Mouse (Mus musculus): ENCODE results near the gene Itih3. TPM values are rescaled to one million over a fixed set of nuclear protein-coding genes. Genes with fewer than 3 reads are reported as not detected.

Gene Itih3
- polyA plus RNA-seq, 1 experiment from 2014 or later, result 0.19 TPM

DNA sequence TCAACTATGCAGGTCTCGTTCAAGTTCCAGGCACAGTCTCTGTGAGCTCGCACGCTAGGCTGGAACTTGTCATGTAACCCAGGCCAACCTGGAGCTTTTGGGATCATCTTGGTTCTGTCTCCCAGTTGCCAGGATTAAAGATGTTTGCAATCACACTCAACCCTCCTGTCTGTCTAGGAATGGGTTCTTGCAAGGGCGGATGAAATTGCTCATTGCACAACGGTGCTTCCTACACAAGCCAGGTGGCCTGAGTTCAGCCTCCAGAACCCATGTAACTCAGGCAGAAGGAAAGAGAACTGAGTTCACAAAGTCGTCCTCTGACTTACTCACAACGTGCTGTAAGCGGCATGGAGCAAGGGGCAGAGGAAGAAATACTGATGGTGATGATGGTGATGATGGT is 12.4 kb downstream of the Itih3 start:
- Histone ChIP-seq H3K9ac (ENCODE audit: low read length) (no peak overlapping the region), H3K36me3 (ENCODE audit: control insufficient read depth, insufficient read depth, low read length) (no peaks in the 10 kb centered on the region), H3K4me1 (ENCODE audit: control insufficient read depth, insufficient read depth, low read length) (no peaks in the 10 kb centered on the region), H3K27me3 (replicated peaks; ENCODE audit: control insufficient read depth, insufficient read depth, low read length) (no peaks in the 10 kb centered on the region), H3K27ac (ENCODE audit: low read depth, low read length) (no peak overlapping the region), H3K4me3 (ENCODE audit: low read depth, low read length) (no peak overlapping the region), H3K9me3 (replicated peaks; ENCODE audit: control insufficient read depth, low read length) (no peaks in the 10 kb centered on the region), H3K4me2 (ENCODE audit: low read length) (no peak overlapping the region)
- WGBS, result 94% methylated on average over 8 of the region's 8 CpGs
- no peak for DNase-seq (ENCODE audit: low spot score)
- no peak for ATAC-seq

DNA sequence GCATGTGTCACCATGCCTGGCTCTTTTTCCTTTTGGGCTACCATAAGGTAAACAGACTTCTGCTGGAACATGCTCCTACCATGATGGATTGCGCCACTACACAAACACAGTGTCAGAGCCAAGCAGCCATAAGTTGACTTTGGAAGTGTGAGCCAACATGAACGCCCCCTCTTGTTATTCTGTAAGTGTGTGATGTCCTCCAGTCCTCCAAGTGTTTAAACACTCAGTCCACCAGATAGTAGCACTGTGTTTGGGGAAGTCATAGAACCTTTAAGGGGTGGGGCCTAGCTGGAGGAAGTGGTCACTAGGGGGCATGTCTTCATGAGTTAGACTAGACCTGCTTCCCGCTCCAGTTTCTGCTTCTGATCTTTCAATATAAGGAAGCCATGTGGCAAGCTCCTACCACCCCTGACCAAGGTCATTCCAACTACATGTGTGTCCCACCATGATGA is 15.7 kb downstream of the Itih3 start:
- no peak for ATAC-seq
- DNase-seq (ENCODE audit: low spot score), result no peak
- H3K4me2 ChIP-seq (ENCODE audit: low read length), result no peak overlapping the region

DNA sequence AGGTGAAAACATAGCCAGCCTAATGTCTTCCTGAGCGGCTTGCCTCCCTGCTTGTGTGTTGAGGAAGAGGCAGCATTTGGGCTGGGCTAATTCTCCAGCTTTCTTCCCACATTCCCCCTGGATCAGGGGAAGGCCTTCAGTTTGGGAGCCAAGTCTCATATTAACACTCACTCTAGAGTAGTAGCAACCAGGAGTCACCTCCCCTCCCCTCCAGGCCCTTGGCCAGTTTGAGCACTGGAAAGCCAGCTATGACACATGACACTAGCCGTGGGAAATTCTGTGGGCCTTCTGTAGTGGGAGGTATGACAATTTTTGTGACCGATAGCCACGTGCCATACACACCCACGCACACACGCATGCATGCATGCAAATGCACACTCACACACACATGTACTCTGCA is 17.6 kb downstream of the Itih3 start:
- ATAC-seq (no peak), DNase-seq (ENCODE audit: low spot score) (no peak)
- WGBS, result 90% methylated on average over 6 of the region's 6 CpGs
- no peaks in the 10 kb centered on the region for H3K4me1 ChIP-seq (ENCODE audit: control insufficient read depth, insufficient read depth, low read length)
- no peak overlapping the region for H3K4me3 ChIP-seq (ENCODE audit: low read depth, low read length)
- no peaks in the 10 kb centered on the region for H3K27me3 ChIP-seq (replicated peaks; ENCODE audit: control insufficient read depth, insufficient read depth, low read length)
- H3K4me2 ChIP-seq (ENCODE audit: low read length), result no peak overlapping the region
- H3K9ac ChIP-seq (ENCODE audit: low read length), result no peak overlapping the region
- H3K36me3 ChIP-seq (ENCODE audit: control insufficient read depth, insufficient read depth, low read length), result no peaks in the 10 kb centered on the region
- no peaks in the 10 kb centered on the region for H3K9me3 ChIP-seq (replicated peaks; ENCODE audit: control insufficient read depth, low read length)
- H3K27ac ChIP-seq (ENCODE audit: low read depth, low read length), result no peak overlapping the region

More for the DNA sequence above, 15.7 kb downstream of the Itih3 start:
- Histone ChIP-seq H3K36me3 (ENCODE audit: control insufficient read depth, insufficient read depth, low read length) (no peaks in the 10 kb centered on the region), H3K4me3 (ENCODE audit: low read depth, low read length) (no peak overlapping the region), H3K9ac (ENCODE audit: low read length) (no peak overlapping the region), H3K4me1 (ENCODE audit: control insufficient read depth, insufficient read depth, low read length) (no peaks in the 10 kb centered on the region), H3K27me3 (replicated peaks; ENCODE audit: control insufficient read depth, insufficient read depth, low read length) (no peaks in the 10 kb centered on the region), H3K9me3 (replicated peaks; ENCODE audit: control insufficient read depth, low read length) (no peaks in the 10 kb centered on the region), H3K27ac (ENCODE audit: low read depth, low read length) (no peak overlapping the region)
- WGBS, result 90% methylated on average over 3 of the region's 3 CpGs

- no peaks in the 10 kb centered on the region for H3K27me3 ChIP-seq (replicated peaks; ENCODE audit: control insufficient read depth, insufficient read depth, low read length)
- no peaks in the 10 kb centered on the region for H3K36me3 ChIP-seq (ENCODE audit: control insufficient read depth, insufficient read depth, low read length)
- no peak overlapping the region for H3K4me2 ChIP-seq (ENCODE audit: low read length)
- no peaks in the 10 kb centered on the region for H3K4me1 ChIP-seq (ENCODE audit: control insufficient read depth, insufficient read depth, low read length)
- 90% methylated on average over 8 of the region's 8 CpGs for WGBS
- H3K9me3 ChIP-seq (replicated peaks; ENCODE audit: control insufficient read depth, low read length), result no peaks in the 10 kb centered on the region
- no peak overlapping the region for H3K27ac ChIP-seq (ENCODE audit: low read depth, low read length)
- no peak overlapping the region for H3K4me3 ChIP-seq (ENCODE audit: low read depth, low read length)
- DNase-seq (ENCODE audit: low spot score), result no peak
- no peak overlapping the region for H3K9ac ChIP-seq (ENCODE audit: low read length)
- no peak for ATAC-seq
Observed at GRCm38 (mm10) chr14:30904307-30904706, 19.3 kb downstream of the Itih3 start.

DNA sequence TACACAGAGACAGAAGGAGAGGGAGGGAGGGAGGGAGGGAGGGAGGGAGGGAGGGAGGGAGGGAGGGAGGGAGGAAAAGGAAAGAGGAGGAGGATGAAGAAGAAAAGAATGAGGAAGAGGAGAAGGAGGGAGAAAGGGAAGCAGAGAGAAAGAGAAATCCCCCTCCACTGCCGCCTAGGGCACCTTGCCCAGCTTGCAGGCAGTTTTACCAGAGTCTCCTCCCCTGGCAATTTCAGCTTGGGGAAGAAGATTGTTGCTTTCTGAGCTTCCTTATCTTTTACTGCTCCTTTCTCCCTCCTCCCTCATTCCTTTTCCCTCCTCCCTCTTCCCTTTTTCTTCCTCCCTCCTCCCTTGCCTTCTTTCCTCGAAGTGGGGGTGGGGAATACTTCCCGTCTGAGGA is 20.5 kb downstream of the Itih3 start:
- Histone ChIP-seq H3K27me3 (replicated peaks; ENCODE audit: control insufficient read depth, insufficient read depth, low read length) (no peaks in the 10 kb centered on the region), H3K9ac (ENCODE audit: low read length) (no peak overlapping the region), H3K4me3 (ENCODE audit: low read depth, low read length) (no peak overlapping the region), H3K4me1 (ENCODE audit: control insufficient read depth, insufficient read depth, low read length) (no peaks in the 10 kb centered on the region), H3K4me2 (ENCODE audit: low read length) (no peak overlapping the region), H3K27ac (ENCODE audit: low read depth, low read length) (no peak overlapping the region), H3K9me3 (replicated peaks; ENCODE audit: control insufficient read depth, low read length) (no peaks in the 10 kb centered on the region), H3K36me3 (ENCODE audit: control insufficient read depth, insufficient read depth, low read length) (no peaks in the 10 kb centered on the region)
- ATAC-seq (no peak), DNase-seq (ENCODE audit: low spot score) (no peak)
- 87% methylated on average over 3 of the region's 3 CpGs for WGBS

- ATAC-seq (no peak), DNase-seq (ENCODE audit: low spot score) (no peak)
- 94% methylated on average over 5 of the region's 5 CpGs for WGBS
- no peak overlapping the region for H3K9ac ChIP-seq (ENCODE audit: low read length)
- H3K36me3 ChIP-seq (ENCODE audit: control insufficient read depth, insufficient read depth, low read length), result no peaks in the 10 kb centered on the region
- no peak overlapping the region for H3K4me3 ChIP-seq (ENCODE audit: low read depth, low read length)
- H3K27ac ChIP-seq (ENCODE audit: low read depth, low read length), result no peak overlapping the region
- H3K27me3 ChIP-seq (replicated peaks; ENCODE audit: control insufficient read depth, insufficient read depth, low read length), result no peaks in the 10 kb centered on the region
- no peaks in the 10 kb centered on the region for H3K9me3 ChIP-seq (replicated peaks; ENCODE audit: control insufficient read depth, low read length)
- no peak overlapping the region for H3K4me2 ChIP-seq (ENCODE audit: low read length)
- no peaks in the 10 kb centered on the region for H3K4me1 ChIP-seq (ENCODE audit: control insufficient read depth, insufficient read depth, low read length)
Observed at GRCm38 (mm10) chr14:30902628-30903027, 20.9 kb downstream of the Itih3 start.

GRCm38 (mm10) chr14:30899972-30900371 is 23.6 kb downstream of the Itih3 start:
- no peak overlapping the region for H3K4me3 ChIP-seq (ENCODE audit: low read depth, low read length)
- no peak overlapping the region for H3K4me2 ChIP-seq (ENCODE audit: low read length)
- H3K4me1 ChIP-seq (ENCODE audit: control insufficient read depth, insufficient read depth, low read length), result no peaks in the 10 kb centered on the region
- DNase-seq (ENCODE audit: low spot score), result no peak
- H3K27ac ChIP-seq (ENCODE audit: low read depth, low read length), result 0 out of 2 replicates have a peak overlapping the region, but pooled peaks have one; percentile 7
- no peaks in the 10 kb centered on the region for H3K9me3 ChIP-seq (replicated peaks; ENCODE audit: control insufficient read depth, low read length)
- H3K36me3 ChIP-seq (ENCODE audit: control insufficient read depth, insufficient read depth, low read length), result no peaks in the 10 kb centered on the region
- WGBS, result 8% methylated on average over 3 of the region's 3 CpGs
- no peak overlapping the region for H3K9ac ChIP-seq (ENCODE audit: low read length)
- no peak for ATAC-seq
- H3K27me3 ChIP-seq (replicated peaks; ENCODE audit: control insufficient read depth, insufficient read depth, low read length), result no peaks in the 10 kb centered on the region

DNA sequence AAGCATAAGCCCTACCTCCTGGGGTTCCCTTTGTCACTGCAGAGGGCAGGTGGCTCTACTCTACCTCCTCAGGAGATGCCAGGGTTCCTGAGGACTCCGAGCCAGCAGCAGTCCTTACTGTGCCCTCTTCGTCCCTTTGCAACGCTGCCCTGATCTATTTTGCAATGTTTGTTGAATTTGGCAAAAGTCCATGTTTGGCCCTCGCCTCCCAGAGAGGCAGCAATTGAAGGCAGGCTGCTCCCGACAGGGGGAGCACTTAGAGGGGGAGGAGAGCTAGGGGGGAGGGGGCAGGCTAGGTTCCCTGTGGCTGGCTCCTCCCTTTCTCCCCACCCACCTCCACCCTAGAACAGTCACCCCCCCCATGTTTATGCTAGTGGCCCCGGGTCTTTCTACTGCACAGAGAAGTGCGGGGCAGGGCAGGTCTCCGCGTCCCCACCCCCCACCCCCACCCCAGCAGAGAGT is 35.3 kb downstream of the Itih3 start:
- Histone ChIP-seq H3K36me3 (ENCODE audit: control insufficient read depth, insufficient read depth, low read length) (no peaks in the 10 kb centered on the region), H3K27ac (ENCODE audit: low read depth, low read length) (no peak overlapping the region), H3K27me3 (replicated peaks; ENCODE audit: control insufficient read depth, insufficient read depth, low read length) (no peaks in the 10 kb centered on the region), H3K4me1 (ENCODE audit: control insufficient read depth, insufficient read depth, low read length) (peaks cover 2% of the 10 kb centered on the region; the same call in 1 of the 2 replicates), H3K9me3 (replicated peaks; ENCODE audit: control insufficient read depth, low read length) (no peaks in the 10 kb centered on the region), H3K4me2 (ENCODE audit: low read length) (no peak overlapping the region), H3K4me3 (ENCODE audit: low read depth, low read length) (no peak overlapping the region), H3K9ac (ENCODE audit: low read length) (no peak overlapping the region)
- ATAC-seq (no peak), DNase-seq (ENCODE audit: low spot score) (no peak)
- 20% methylated on average over 9 of the region's 9 CpGs for WGBS

- ATAC-seq (no peak), DNase-seq (ENCODE audit: low spot score) (no peak)
- H3K27ac ChIP-seq (ENCODE audit: low read depth, low read length), result no peak within 1 kb of the TSS
- H3K4me1 ChIP-seq (ENCODE audit: control insufficient read depth, insufficient read depth, low read length), result peaks cover 2% of the 10 kb centered on the region; the same call in 1 of the 2 replicates
- H3K27me3 ChIP-seq (replicated peaks; ENCODE audit: control insufficient read depth, insufficient read depth, low read length), result no peaks in the 10 kb centered on the region
- no peaks in the 10 kb centered on the region for H3K36me3 ChIP-seq (ENCODE audit: control insufficient read depth, insufficient read depth, low read length)
- H3K9ac ChIP-seq (ENCODE audit: low read length), result no peak within 1 kb of the TSS
- H3K4me2 ChIP-seq (ENCODE audit: low read length), result no peak within 1 kb of the TSS
- H3K4me3 ChIP-seq (ENCODE audit: low read depth, low read length), result no peak within 1 kb of the TSS
- 89% methylated on average over 3 of the region's 3 CpGs for WGBS
- no peaks in the 10 kb centered on the region for H3K9me3 ChIP-seq (replicated peaks; ENCODE audit: control insufficient read depth, low read length)
Observed at GRCm38 (mm10) chr14:30886204-30886603, 37.4 kb downstream of the Itih3 start, which contains the start of gene Itih4. Itih4 (plus strand) TSS chr14:30886476.

Data from forebrain, embryonic 14.5 days (tissue).